ENCODE assay signal across 13 mouse cellular contexts in genomic region chr6:38342666-38342992, GRCm38 (mm10). TPM values are rescaled to one million over a fixed set of nuclear protein-coding genes. Genes with fewer than 3 reads are reported as not detected.
DNase-seq lines count a peak whose midpoint lies in the region; ATAC-seq lines count a peak whose summit lies in the region.
"Had no signal": no experiment of that assay in that cellular context is flagged by ENCODE, and none has a peak within 500 bp of the region (broad histone marks: within the 10 kb centered on the region; RNA-seq: fewer than 3 reads in every experiment).

No protein-coding gene starts in this region.

- no peaks in the 10 kb centered on the region for H3K27me3 ChIP-seq in heart, embryonic 14.5 days (ENCODE audit: control insufficient read depth, insufficient read depth, low read length)
- H3K27me3 ChIP-seq in liver, embryonic 12.5 days (replicated peaks) = no peaks in the 10 kb centered on the region
- H3K27me3 ChIP-seq: neural tube, embryonic 13.5 days had no signal

- DNase-seq in heart, postnatal 10 days = no peak
- DNase-seq in thymus, postnatal 25 days = peak; percentile 23
- no peak for DNase-seq in thymus, postnatal 4 days
- no peak for DNase-seq in adrenal gland, postnatal 14 days
- DNase-seq in kidney, adult 9 months = no peak
- DNase-seq: adrenal gland, adult 8-10 months; right cerebral cortex, adult 18-20 months had no signal

- no peak overlapping the region for H3K9ac ChIP-seq in heart, embryonic 14.5 days (ENCODE audit: low read length)
- H3K9ac ChIP-seq in liver, embryonic 12.5 days = peak overlapping the region; percentile 75
- H3K9ac ChIP-seq: neural tube, embryonic 13.5 days had no signal

- H3K27ac ChIP-seq in heart, embryonic 14.5 days (replicated peaks in 1 of 2; ENCODE audit: control insufficient read depth in 1 of 2, insufficient read depth in 1 of 2, low read depth in 2 of 2, low read length in 2 of 2) = no peak overlapping the region
- peak overlapping the region; percentile 99 for H3K27ac ChIP-seq in liver, embryonic 12.5 days
- H3K27ac ChIP-seq: hindbrain, postnatal 0 days; kidney, postnatal 0 days; neural tube, embryonic 13.5 days had no signal

- ATAC-seq in heart, embryonic 14.5 days (ENCODE audit: insufficient number of reproducible peaks, insufficient read depth, low FRiP score, low read depth) = no peak
- no peak for ATAC-seq in liver, embryonic 12.5 days
- ATAC-seq: hindbrain, postnatal 0 days; lung, postnatal 0 days had no signal

- 0 out of 4 replicates have a peak overlapping the region, but pooled peaks of 1 of the 2 experiments have one; percentile 1 for H3K4me3 ChIP-seq in heart, embryonic 14.5 days (ENCODE audit: control insufficient read depth in 1 of 2, insufficient read depth in 1 of 2, low read depth in 1 of 2, low read length in 2 of 2)
- H3K4me3 ChIP-seq in liver, embryonic 12.5 days = peak overlapping the region; percentile 57
- H3K4me3 ChIP-seq: neural tube, embryonic 13.5 days had no signal

- H3K36me3 ChIP-seq in heart, embryonic 14.5 days (ENCODE audit: control insufficient read depth, insufficient read depth, low read length) = peaks cover 8% of the 10 kb centered on the region; the same call in 1 of the 2 replicates
- H3K36me3 ChIP-seq in liver, embryonic 12.5 days = peaks cover 49% of the 10 kb centered on the region
- H3K36me3 ChIP-seq: neural tube, embryonic 13.5 days had no signal

- no peaks in the 10 kb centered on the region for H3K9me3 ChIP-seq in heart, embryonic 14.5 days (ENCODE audit: control insufficient read depth, low read length)
- no peaks in the 10 kb centered on the region for H3K9me3 ChIP-seq in liver, embryonic 12.5 days (replicated peaks)
- H3K9me3 ChIP-seq: neural tube, embryonic 13.5 days had no signal

- peaks cover 11 to 13% of the 10 kb centered on the region in 2 experiments for H3K4me1 ChIP-seq in heart, embryonic 14.5 days (ENCODE audit: control insufficient read depth in 2 of 2, insufficient read depth in 2 of 2, low read length in 2 of 2)
- peaks cover 96% of the 10 kb centered on the region for H3K4me1 ChIP-seq in liver, embryonic 12.5 days
- H3K4me1 ChIP-seq: neural tube, embryonic 13.5 days had no signal

- intact Hi-C loops in heart, postnatal 10 days (cut with DNase I) = no loop called here

- WGBS in heart, embryonic 14.5 days = 32% methylated on average over 8 of the region's 8 CpGs
- 12% methylated on average over 8 of the region's 8 CpGs for WGBS in liver, embryonic 12.5 days (ENCODE audit: insufficient replicate concordance)

- H3K4me2 ChIP-seq in heart, embryonic 14.5 days (ENCODE audit: low read length) = peak overlapping the region; percentile 37
- H3K4me2 ChIP-seq in liver, embryonic 12.5 days = peak overlapping the region; percentile 82
- H3K4me2 ChIP-seq: neural tube, embryonic 13.5 days had no signal

RNA-seq across cellular contexts. Expression of gene Zc3hav1, which starts 11.8 kb away (rescaled TPM):
- 7.2 and 9.1 TPM in 2 replicates for polyA plus RNA-seq in heart, embryonic 14.5 days (2014; fragmentation: Nextera tagmentation; extraction: Ambion mirVana)
- 10 to 100 TPM; 20.7 to 21.5 TPM for total RNA-seq in heart, postnatal 10 days (2021)
- 29.6 and 30.6 TPM in 2 replicates for polyA plus RNA-seq in liver, embryonic 12.5 days (2016; fragmentation: Nextera tagmentation; extraction: Ambion mirVana)
- total RNA-seq in adrenal gland, postnatal 14 days (2021) = 45.0 and 49.5 TPM in 2 replicates

RNA-seq across cellular contexts. Expression of gene Ttc26, which starts 38.6 kb away (rescaled TPM):
- 2.7 and 3.9 TPM in 2 replicates for polyA plus RNA-seq in heart, embryonic 14.5 days (2014; fragmentation: Nextera tagmentation; extraction: Ambion mirVana)
- 1 to 10 TPM; 3.1 to 3.3 TPM for total RNA-seq in heart, postnatal 10 days (2021)
- 1.5 and 1.6 TPM in 2 replicates for polyA plus RNA-seq in liver, embryonic 12.5 days (2016; fragmentation: Nextera tagmentation; extraction: Ambion mirVana)
- 1.6 and 3.3 TPM in 2 replicates for total RNA-seq in adrenal gland, postnatal 14 days (2021)

RNA-seq across cellular contexts. Expression of gene Zc3hav1l, which starts 43.6 kb away (rescaled TPM):
- 8.7 and 9.3 TPM in 2 replicates for polyA plus RNA-seq in heart, embryonic 14.5 days (2014; fragmentation: Nextera tagmentation; extraction: Ambion mirVana)
- total RNA-seq in heart, postnatal 10 days (2021) = 1 to 10 TPM; 5.7 to 7.6 TPM
- 3.9 and 4.0 TPM in 2 replicates for polyA plus RNA-seq in liver, embryonic 12.5 days (2016; fragmentation: Nextera tagmentation; extraction: Ambion mirVana)
- 4.3 and 5.0 TPM in 2 replicates for total RNA-seq in adrenal gland, postnatal 14 days (2021)
